Mouse (Mus musculus) c-Kit-negative CD71-positive TER-119-positive erythroid progenitor cells, embryonic 14.5 days (primary cell): ENCODE results near the gene Ift140.

Experiments used
- DNase-seq: peaks from one replicate; pipeline ENCODE4 v3.0.0-alpha.2; 2013; ENCODE audit warnings: low read depth, low spot score

Ift140 gene

GRCm38 (mm10) chr17:25077771-25078372, 62.0 kb downstream of the Ift140 start:
- DNase-seq, result no peak

- DNase-seq, result no peak
Observed at GRCm38 (mm10) chr17:25080210-25080609, 64.3 kb downstream of the Ift140 start.

GRCm38 (mm10) chr17:25080960-25081381, 65.1 kb downstream of the Ift140 start:
- DNase-seq, result no peak

GRCm38 (mm10) chr17:25082081-25082847, 66.4 kb downstream of the Ift140 start:
- no peak for DNase-seq

GRCm38 (mm10) chr17:25082887-25083286, 67.0 kb downstream of the Ift140 start:
- DNase-seq, result no peak

DNA sequence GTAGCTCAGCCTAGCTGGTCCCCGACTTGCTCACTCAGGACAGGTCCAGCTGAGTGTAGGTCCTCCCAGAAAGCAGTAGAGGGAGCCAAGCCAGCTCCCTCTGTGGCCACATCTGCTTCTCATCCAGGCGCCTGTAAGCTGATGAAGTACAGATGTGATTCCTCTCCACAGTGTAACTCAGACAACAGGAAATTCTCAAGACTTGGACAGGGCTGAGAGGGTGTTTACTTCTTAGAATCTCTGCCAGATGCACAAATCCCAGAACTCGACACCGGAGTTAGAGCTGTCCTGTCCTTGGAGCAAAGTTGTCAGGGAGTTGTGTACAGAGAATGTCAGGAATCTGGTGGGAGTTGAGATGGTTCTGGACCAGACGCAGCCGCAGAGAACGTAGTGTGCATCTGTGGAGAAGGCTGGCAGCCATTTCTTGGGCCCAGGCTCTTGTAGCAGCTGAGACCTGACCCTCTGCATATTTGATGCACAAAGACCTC, 67.6 kb downstream of the Ift140 start, which contains the start of gene Tmem204:
TSS of gene Tmem204 (minus strand) at position 148 of the 488 bp plus-strand sequence.
- no peak for DNase-seq

- DNase-seq, result no peak
Observed at GRCm38 (mm10) chr17:25084835-25085385, 69.0 kb downstream of the Ift140 start.

GRCm38 (mm10) chr17:25086724-25087123, 70.8 kb downstream of the Ift140 start:
- no peak for DNase-seq

DNA sequence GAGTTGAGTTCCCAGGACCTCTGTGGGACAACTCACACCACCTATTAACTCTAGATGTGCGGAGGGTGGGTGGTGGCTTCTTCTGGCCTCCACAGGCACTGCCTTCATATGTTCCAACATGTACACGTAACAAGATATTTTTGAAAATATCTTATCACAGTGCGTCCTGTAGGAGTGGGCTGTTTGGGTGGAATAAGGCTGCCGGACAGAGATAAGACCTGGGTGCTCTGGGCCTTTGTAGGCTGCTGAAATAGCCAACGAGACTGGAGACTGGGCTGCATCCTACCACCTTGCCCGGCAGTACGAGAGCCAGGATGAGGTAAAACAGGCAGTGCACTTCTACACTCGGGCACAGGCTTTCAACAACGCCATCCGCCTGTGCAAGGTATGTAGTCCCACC, 73.3 kb downstream of the Ift140 start:
- DNase-seq, result no peak

DNA sequence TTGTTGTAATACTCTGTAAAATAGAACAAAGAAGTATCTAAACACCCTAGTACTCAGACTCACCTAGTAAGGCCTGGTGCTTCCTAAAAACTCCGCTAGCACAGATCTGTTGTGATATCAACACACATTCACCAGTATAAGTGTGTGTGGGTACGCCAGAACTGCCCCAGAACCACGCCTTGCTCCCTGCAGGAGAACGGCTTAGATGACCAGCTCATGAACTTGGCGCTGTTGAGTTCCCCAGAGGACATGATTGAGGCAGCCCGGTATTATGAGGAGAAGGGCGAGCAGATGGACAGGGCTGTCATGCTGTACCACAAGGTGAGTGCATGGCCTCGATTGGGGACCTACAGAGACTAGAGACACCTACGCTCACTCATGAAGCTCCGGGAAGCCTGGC, 74.6 kb downstream of the Ift140 start:
- no peak for DNase-seq

DNA sequence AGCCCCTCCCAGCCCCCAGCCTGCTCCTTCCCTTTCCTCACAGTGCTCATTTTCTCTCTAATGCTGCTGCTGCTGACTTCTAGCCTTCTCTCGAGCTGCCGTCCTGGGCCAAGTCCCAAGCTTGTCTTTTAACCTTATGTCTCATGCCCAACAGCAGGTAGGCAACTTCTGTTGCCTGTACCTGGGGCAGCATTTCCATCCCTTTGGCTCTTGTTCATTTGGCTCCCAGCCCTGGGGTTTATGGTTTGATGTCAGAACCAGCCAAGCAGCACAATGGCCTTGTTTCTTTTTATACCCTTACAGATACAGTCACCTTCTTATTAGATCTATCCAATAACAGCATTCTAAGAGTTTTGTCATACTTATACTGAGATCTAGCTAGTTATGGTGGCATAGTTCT, 80.3 kb downstream of the Ift140 start:
- DNase-seq, result no peak

DNA sequence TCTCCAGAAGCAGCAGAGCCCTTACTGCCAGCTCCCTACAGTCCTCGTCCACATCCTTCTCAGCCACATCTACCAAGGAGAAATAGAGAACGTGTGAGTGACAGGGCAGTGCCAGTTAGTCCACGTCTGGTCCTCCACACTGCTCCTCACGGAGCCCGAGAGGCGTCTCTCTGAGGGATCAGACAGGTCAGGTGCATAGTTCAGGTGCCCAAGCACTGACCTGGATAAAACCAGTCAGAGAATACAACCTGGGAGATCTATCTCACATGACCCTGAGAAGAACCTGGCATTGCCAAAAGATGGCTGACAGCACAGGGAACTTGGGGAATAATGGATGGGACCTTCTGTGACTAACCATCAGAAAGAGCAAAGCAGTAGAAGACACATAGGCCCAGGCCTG, 84.2 kb downstream of the Ift140 start:
- DNase-seq, result no peak

- DNase-seq, result no peak
Observed at GRCm38 (mm10) chr17:25101338-25101737, 85.5 kb downstream of the Ift140 start.

- no peak for DNase-seq
Observed at GRCm38 (mm10) chr17:25107786-25108185, 91.9 kb downstream of the Ift140 start.

DNA sequence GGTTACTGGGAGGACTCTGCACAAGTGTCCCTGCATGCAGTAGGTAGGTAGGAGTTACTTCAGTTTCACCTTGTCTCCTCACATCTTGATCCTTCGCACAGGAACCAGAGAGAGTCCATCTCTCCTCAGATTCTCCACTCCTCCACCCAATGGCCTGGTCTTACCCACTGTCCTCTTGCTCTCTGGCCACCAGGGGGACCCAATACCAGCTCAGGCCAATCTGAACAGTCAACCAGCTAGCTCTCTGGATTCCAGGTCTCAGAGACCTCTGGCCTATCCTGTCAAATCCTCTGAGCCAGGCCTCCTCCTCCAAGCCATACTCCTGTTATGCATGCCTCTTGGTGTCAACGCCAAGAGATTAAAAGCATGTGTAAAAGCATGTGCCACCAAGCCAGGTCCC, 93.7 kb downstream of the Ift140 start:
- no peak for DNase-seq

GRCm38 (mm10) chr17:25110590-25110989, 94.7 kb downstream of the Ift140 start:
- DNase-seq, result no peak

DNA sequence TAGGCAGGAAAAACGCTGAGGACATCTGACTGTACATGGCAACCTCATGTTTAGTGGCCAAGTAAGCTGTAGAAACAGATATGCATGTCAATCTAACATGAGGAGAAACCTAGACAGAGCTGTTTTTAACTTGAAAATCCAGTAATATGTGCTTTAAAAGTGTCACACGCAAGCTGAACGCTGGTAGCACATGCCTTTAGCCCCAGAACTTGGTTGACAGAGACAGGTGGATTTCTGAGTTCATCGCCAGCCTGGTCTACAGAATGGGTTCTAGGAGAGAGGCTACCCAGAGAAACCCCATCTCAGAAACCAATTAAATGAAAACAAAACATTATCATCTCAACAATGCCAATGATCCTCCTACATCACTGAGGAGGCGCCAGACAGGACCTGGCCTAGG, 95.3 kb downstream of the Ift140 start:
- no peak for DNase-seq

- no peak for DNase-seq
Observed at GRCm38 (mm10) chr17:25111739-25112422, 96.0 kb downstream of the Ift140 start.

- no peak for DNase-seq
Observed at GRCm38 (mm10) chr17:25112423-25112810, 96.5 kb downstream of the Ift140 start.

DNA sequence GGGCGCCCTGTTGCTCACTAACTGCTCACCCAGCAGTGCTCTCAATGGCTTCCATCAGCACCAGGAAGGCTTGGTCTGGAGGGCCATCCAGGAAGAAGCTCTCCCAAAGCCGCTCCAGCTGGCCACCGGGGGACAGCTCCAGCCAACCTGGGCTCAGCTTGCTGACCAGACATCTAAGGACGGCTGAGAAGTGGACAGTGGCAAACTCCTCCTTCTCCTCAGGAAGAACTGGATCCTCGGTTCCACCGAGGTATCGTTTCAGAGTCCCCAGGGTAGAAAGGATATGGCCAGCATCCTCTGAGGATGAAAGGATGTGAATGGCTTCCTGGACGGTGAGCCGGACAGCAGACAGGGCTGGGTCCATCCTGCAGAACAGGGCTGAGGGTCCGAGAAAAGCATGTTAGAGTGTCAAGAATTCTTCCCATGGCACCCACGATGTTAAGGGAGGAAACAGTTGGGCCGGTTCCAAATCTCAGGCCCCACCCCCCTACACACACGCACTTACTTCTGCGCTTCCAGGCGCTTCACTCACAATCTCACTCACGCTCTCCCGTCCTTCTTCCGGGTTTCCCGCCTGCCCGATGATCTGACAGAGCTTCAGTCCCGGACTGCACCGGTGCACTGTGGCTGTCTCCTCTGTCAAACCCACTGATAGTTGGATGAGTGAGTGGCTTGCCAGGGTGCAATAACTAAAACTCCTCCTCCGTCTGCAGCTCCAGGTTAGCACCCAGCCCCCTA, 99.2 kb downstream of the Ift140 start:
- DNase-seq, result no peak

DNA sequence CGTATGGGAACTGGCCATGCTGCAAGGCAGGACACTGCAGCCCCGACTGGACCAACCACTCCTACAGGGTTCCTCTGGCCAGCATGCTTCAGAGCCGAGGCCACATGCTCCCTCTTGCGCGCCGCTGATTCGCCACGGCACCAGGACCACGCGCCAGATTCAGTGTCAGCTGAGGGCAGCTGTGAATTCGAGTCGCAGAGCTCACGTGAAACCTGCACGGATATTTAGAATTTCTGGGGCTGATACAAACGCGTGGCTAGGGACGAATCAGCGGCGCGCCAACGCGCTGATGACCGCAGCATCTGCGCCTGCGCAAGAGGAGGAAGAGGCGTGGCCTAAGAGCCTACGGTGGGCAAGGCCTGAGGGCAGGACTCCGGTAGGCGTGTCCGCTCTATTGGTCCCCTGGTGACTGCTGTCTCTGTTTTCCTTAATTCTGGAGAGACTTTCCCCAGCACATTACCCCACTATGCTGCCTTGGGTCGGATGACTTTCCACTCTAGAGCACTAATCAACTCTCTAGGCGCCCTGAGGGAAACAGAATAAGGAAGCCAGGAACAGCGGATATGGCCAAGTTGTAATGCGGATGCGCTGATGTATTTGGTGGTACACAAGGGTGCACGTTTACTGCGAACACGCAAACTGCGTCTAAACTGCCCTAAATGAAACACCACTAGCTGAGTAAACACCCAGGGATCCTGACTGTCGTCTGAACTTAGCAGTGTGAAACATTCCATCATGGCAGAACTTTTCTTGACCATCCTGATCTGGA, 100.0 kb downstream of the Ift140 start, which contains the start of gene Telo2:
TSS of gene Telo2 (minus strand) at position 304 of the 769 bp plus-strand sequence.
- DNase-seq, result peak; percentile 86
